Mouse (Mus musculus) bone marrow, adult 2 months (tissue): ENCODE data around the gene Ttc19. TPM values are rescaled to one million over a fixed set of nuclear protein-coding genes. Genes with fewer than 3 reads are reported as not detected.

Source experiments
- H3K27ac ChIP-seq: fragments of 200-500 bp; 2 replicates; pipeline ENCODE4 v1.5.1; 2012; ENCODE audit warnings: low read depth, mild to moderate bottlenecking, control low read depth, inconsistent platforms, low read length; ENCODE audit not compliant: control insufficient read depth, poor library complexity, insufficient read depth
- H3K4me1 ChIP-seq: fragments of 200-500 bp; 2 replicates; pipeline ENCODE4 v1.6.1; 2011; ENCODE audit warnings: low read length; ENCODE audit not compliant: control insufficient read depth, insufficient read depth
- H3K4me3 ChIP-seq: fragments of 200-500 bp; replicated peaks from 2 replicates; pipeline ENCODE3; 2011; ENCODE audit warnings: mild to moderate bottlenecking, low read depth, low read length, control low read depth; ENCODE audit not compliant: control insufficient read depth
- CTCF ChIP-seq: fragments of 200-500 bp; IDR thresholded peaks from 2 replicates; pipeline ENCODE4 v1.5.1; 2011; ENCODE audit warnings: low read length, control low read depth; ENCODE audit not compliant: control insufficient read depth, insufficient read depth
- POLR2A ChIP-seq: fragments of 200-500 bp; IDR thresholded peaks from 2 replicates; pipeline ENCODE4 v1.6.1; 2011; ENCODE audit warnings: low read depth, mild to moderate bottlenecking, control low read depth, low read length, borderline replicate concordance; ENCODE audit not compliant: control insufficient read depth
- WGBS: fragments of 180-500 bp; shearing (Covaris S2); methylation state at CpG from one replicate; pipeline ENCODE4 v1.1.7; 2018; 5-methylcytosine and 5-hydroxymethylcytosine counted together
- polyA plus RNA-seq: library from polyadenylated mRNA; stranded (reverse); fragments of >200 nt; gene quantifications from 2 replicates; pipeline ENCODE4 v1.2.4, GENCODE M21; 2011; ENCODE audit warnings: low replicate concordance; ENCODE audit not compliant: missing spikeins, insufficient read depth, insufficient read length

The Ttc19 gene
- polyA plus RNA-seq, 1 experiment = 4.2 TPM

DNA sequence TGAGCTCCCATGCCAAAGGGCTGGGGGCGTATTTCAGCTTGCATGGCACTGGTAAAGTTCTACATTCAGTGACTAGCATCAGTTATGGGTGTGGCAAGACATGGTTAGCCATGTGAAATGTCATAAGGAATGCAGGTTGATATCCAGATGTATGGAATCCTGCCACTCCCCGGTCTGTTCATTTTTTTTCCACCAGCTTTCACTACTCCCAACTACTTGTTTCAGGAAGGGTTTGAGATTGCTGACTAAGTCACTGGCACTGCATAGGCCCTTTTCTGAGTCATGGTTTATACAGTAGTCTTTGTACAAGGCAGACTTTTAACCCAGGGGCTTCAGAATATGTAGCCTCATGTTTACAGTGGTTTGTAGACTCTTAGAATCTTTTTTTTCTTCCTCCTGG is 28.0 kb downstream of the Ttc19 start:
- Histone ChIP-seq H3K4me3 (no peak overlapping the region), H3K4me1 (no peaks in the 10 kb centered on the region), H3K27ac (no peak overlapping the region)
- TF ChIP-seq CTCF (no peak), POLR2A (no peak)
- 89% methylated on average over 2 of the region's 2 CpGs for WGBS

GRCm38 (mm10) chr11:62314984-62315383 is 33.7 kb downstream of the Ttc19 start:
- H3K4me1 ChIP-seq = no peaks in the 10 kb centered on the region
- WGBS = 93% methylated on average over 5 of the region's 5 CpGs
- TF ChIP-seq CTCF = no peak
- TF ChIP-seq POLR2A = no peak
- H3K4me3 ChIP-seq = no peak overlapping the region
- no peak overlapping the region for H3K27ac ChIP-seq

GRCm38 (mm10) chr11:62317746-62318145 is 36.5 kb downstream of the Ttc19 start:
- Histone ChIP-seq H3K27ac (no peak overlapping the region), H3K4me1 (no peaks in the 10 kb centered on the region), H3K4me3 (no peak overlapping the region)
- WGBS = 91% methylated on average over 11 of the region's 11 CpGs
- TF ChIP-seq CTCF = no peak
- no peak for TF ChIP-seq POLR2A

GRCm38 (mm10) chr11:62320097-62320496 is 38.8 kb downstream of the Ttc19 start:
- 80% methylated on average over 3 of the region's 3 CpGs for WGBS
- Histone ChIP-seq H3K27ac (no peak overlapping the region), H3K4me3 (no peak overlapping the region), H3K4me1 (no peaks in the 10 kb centered on the region)
- TF ChIP-seq CTCF (no peak), POLR2A (no peak)

DNA sequence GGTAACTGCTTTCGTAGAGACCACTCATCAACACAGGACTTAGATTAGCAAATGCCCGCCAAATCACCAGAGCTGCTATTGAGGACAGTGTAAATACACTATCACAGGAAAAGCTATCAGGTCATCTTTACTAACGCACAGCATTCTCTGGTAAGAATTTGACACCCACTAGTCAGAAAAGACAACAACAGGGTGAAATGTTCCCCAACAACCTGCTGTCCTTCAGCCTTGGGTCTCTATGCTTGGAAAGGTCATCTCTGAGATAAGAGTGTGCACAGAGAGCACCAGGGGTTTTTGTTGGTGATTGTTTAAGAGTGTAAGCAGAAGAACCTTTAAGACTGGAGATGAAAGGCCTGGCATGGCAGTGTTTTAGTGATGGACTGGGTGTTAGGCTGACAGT is 42.4 kb downstream of the Ttc19 start:
- WGBS = 82% methylated on average over 3 of the region's 3 CpGs
- no peak overlapping the region for H3K27ac ChIP-seq
- no peak overlapping the region for H3K4me3 ChIP-seq
- TF ChIP-seq POLR2A (no peak), CTCF (no peak)
- no peaks in the 10 kb centered on the region for H3K4me1 ChIP-seq

- 74% methylated on average over 5 of the region's 5 CpGs for WGBS
- Histone ChIP-seq H3K4me1 (no peaks in the 10 kb centered on the region), H3K27ac (no peak overlapping the region), H3K4me3 (no peak overlapping the region)
- TF ChIP-seq POLR2A (no peak), CTCF (no peak)
Measured at GRCm38 (mm10) chr11:62331141-62331540, 49.9 kb downstream of the Ttc19 start.

DNA sequence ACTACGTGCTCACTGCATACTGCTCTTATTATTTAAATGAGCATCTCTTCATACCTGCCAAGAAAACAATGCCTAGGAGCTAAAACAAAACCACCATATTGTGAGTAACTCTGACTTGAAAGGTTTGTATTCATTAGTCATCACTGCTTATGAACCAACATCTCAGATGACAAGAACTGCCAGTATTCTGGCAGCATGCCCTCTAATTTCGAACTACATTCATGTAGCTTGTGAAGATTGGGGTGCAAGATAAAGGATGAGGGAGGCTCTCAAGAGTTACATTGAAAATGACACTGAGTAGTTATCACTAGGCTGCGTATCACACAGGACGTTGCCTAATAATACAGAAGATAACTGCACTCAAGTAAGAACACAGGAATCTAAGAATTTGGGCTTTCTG is 51.0 kb downstream of the Ttc19 start:
- 69% methylated on average over 4 of the region's 4 CpGs for WGBS
- no peak overlapping the region for H3K27ac ChIP-seq
- no peaks in the 10 kb centered on the region for H3K4me1 ChIP-seq
- H3K4me3 ChIP-seq = no peak overlapping the region
- TF ChIP-seq POLR2A = no peak

- 86% methylated on average over 13 of the region's 13 CpGs for WGBS
- no peaks in the 10 kb centered on the region for H3K4me1 ChIP-seq
- no peak overlapping the region for H3K27ac ChIP-seq
- H3K4me3 ChIP-seq = no peak overlapping the region
- no peak for TF ChIP-seq CTCF
- TF ChIP-seq POLR2A = no peak
Measured at GRCm38 (mm10) chr11:62343002-62343401, 61.7 kb downstream of the Ttc19 start.

- TF ChIP-seq CTCF = no peak
- TF ChIP-seq POLR2A = no peak
- H3K4me3 ChIP-seq = no peak overlapping the region
- H3K27ac ChIP-seq = no peak overlapping the region
- no peaks in the 10 kb centered on the region for H3K4me1 ChIP-seq
- WGBS = 84% methylated on average over 4 of the region's 4 CpGs
Measured at GRCm38 (mm10) chr11:62351948-62352347, 70.7 kb downstream of the Ttc19 start.
